Mouse (Mus musculus) left cerebral cortex, adult 11 months (tissue): ENCODE data around the gene Diexf.

Experiments
- DNase-seq: peaks from one replicate; pipeline ENCODE4 v3.0.0; 2022; ENCODE audit warnings: low spot score

Gene Diexf

DNA sequence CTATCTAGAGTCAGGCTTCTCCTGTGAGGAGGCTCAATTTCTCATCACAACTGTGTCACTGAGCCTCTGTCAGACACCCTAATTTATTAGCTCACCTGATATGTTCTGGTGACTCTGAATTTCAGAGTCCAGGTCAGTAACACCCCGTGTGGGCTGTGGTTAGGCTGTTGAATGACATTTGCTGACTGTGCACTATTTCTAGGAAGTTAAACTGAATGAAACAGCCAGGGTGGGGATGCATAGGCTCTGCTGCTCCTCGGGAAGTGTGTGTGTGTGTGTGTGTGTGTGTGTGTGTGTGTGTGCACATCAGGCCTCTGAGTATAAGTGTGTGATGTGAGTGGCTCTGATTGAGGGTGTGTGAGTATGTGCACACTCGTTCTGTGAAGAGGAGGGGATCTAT is 8.6 kb upstream of the Diexf start:
- DNase-seq, result no peak

DNA sequence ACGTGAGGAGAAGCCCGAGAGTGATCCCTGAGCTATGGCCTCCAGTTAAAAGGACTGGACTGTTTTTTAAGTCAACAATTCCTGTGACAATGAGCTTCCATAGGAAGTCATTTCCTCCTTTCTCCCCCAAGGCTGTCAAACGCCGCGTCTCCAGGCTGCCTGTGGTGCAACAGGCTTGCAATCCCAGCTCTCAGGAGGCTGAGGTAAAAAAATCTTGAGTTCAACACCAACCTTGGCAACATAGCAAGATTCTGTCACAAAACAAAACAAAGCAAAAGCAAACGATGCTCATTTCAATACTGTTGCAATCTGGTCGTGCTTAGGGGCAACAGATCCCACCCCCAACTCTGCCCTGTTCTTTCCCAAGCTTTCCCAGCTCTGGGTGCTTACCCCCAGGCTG is 8.0 kb upstream of the Diexf start:
- no peak for DNase-seq

DNA sequence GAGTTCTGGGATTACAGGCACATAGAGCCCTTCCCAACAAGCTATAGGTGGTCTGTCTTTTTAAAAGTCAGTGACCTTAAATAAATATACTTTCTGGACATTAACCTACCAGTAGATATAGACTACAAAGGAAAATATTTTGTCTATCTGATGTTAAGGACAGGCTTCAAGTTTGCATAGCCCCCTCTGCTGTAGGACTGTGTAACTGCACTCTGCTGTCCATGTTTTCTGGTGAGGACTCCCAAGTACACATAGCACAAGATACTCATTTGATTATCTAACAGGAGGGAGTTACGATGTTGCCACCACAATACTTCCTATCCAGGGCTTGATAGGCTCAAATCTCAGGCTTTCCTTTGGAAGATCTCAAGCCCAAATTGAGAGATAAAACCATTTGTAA is 3.7 kb upstream of the Diexf start:
- DNase-seq, result no peak

DNA sequence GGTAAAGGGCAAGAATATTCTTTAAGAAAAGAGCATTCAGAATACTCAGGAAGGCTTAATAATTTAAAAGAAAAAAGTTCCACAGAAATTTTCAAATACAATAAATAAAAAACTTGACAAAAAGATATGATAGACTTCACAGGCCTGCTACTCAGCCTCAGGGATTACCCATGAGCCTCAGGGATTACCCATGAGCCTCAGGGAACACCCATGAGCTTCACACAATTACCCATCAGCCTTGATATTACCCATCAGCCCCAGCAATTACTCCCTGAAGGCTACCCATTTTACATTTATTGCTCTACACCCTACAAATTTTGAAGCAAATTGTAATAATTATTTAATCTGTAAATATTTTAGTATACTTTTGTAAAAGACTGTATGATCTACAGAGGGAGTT is 2.3 kb upstream of the Diexf start:
- no peak for DNase-seq

DNA sequence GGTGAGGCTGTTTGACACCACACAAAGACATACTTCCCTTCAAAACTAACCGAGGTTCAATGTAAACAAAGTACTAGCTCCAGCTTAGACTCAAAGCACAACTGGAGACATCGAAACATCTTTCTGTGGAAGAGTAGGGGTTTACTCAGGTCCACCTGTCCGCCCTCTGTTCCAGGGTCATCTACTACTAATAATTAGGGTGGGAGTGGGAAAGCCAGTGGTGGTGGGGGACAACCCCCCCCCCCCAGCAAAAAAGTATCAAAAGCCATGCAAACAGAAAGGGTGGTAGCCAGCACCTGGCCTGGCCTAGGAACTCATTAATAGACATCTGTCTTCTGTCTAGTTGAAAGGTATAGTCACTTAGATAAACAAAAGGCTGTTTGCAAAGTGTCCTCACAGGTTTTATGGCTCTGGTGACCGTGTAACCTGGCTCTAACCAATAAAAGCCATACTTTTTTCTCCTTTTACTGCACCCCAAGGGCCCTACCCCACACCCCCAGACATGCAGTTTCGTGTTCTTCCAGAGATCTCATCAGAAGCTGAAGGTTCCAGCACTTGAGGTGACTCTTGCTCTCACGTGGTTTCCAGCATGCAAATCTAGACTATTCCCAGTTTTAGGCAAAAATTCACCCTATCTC is 1.4 kb upstream of the Diexf start:
- no peak for DNase-seq

DNA sequence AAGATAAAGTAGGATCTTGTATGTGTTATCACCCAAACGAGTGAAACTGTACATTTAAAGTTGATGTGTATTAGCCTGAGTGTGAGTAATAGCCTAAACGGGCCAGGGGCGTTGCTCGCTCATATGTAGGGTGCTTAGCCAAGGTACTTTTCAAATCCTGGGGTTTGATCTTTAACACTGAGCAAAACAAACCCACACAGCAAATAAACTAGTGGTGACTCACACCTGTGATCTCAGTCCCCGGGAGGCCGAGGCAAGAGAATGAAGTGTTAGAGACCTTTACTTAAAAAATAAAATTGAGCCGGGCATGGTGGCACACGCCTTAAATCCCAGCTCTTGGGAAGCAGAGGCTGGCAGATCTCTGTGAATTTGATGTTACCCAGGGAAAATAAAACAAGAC is 767 bp upstream of the Diexf start:
- DNase-seq, result no peak

DNA sequence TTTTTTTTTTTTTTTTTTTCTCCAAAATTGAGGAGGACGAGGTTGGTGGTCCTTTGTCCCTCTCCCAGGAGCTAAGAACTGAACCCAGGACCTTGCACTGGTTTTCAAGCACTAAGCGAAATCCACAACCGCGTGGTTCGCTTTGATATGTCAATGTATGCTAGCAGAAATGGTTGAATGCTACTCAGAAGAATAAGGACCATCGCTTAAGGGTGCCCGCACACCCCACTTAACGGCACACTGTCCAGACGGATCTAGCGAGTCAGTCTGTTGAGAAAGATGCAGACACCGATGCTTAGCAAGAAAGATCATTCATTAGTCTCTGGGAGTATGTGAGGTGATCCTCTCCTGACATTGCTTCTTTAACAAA is 369 bp upstream of the Diexf start:
- DNase-seq, result no peak

DNA sequence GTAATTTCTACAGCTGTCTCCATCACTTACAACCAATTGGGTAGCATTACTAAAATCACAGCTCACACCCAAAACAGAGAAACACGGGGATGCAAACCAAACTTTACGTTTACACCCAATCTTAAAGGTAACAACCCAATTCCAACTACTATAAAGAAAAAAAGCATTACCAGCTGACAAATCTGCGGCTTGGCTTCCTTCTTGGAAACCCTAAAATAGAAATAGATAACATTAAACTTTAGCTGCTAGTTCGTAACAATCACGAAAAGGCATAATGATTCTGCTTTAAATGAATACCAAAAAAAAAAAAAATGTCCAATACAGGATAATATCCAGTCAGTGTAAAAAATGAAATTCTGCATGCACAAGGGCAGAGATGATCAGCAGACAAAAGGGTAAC is 751 bp downstream of the Diexf start:
- DNase-seq, result no peak

DNA sequence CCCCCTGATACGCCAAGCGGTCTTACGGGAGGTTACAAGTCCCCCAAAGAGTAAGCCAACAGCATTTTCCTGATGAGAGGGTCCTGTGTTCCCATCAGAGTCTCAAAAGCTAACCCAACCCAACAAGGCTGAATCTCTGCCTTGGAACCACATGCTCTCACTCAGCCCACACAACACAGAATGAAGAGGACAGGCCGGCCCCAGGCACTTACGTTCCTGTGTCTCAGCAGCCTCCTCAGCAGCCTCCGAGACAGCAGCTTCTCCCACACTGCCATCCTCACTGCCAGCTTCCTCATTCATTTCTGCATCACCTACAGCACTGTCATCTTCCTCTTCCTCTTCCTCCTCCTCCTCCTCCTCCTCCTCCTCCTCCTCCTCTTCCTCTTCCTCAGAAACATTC is 2.0 kb downstream of the Diexf start:
- no peak for DNase-seq

DNA sequence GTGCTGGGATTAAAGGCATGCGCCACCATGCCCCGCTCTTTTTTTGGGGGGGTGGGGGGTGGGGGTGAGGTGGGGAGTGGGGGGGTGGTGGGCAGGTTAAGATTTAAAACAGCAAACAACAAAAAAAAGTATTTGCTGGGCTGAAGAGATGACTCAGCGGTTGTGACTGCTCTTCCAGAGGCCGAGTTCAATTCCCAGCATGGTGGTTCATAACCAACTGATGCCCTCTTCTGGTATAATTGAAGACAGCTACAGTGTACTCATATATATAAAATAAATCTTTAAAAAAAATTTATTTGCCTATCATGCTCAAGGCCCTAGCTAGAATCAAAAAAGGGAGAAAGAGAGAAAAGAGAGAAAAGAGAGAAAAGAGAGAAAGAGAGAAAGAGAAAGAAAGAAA is 4.2 kb downstream of the Diexf start:
- no peak for DNase-seq

DNA sequence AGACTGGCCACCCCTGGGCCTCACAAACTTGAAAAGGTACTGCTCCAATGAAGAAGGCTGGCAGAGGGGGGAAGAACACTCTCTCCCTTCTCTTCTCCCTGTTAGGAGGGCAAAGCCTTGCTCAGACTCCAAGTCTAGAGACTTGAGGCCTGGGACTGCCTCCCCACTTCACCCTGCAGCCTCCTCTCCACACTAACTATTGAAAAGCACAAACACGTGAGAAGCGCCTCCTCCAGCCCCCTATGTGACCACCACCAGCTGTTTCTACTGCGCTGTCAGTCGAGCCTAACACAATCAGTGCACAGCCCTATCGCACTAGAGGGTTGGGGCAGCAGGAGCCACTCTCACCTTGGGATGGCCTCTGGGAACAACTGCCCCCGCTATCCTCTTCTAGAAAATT is 6.8 kb downstream of the Diexf start:
- DNase-seq, result no peak

DNA sequence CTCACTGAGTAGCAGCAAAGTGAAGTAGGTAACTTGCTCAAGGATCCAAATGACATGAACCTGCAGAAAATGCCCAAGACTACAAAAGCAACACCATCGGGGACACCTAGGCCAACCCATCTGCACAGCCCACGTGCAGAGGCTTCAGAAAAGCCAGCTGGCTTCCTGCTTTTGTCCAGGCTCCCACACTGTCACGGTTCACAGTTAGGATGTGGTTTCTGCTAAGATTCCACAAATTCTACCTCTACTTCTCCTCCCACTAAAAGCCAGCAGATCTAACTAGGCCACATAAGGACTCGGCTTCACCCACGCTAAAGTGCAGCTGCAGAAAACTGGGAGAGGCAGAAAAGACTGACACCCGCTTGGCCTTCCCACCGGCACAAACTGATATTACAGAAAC is 7.3 kb downstream of the Diexf start:
- peak; percentile 61 for DNase-seq

DNA sequence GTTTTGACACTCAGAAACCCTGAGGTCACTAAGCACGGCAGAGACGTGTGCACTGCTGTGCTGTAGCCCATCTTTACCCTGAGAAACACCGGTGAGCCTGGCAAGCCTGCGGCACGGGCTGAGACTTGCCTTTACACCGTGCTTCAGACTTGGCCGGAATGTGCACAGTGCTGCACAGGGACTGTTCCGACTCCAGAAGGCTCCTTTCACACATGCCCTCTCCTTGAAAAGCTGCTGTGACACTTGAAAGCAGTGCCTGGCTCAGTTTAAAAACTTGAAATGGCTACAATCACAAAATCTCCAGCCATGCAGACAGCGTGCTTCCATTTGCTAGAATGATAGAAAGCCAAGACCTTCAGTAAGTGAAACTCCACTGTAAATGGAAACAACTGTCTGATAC is 18.0 kb downstream of the Diexf start:
- DNase-seq, result no peak

DNA sequence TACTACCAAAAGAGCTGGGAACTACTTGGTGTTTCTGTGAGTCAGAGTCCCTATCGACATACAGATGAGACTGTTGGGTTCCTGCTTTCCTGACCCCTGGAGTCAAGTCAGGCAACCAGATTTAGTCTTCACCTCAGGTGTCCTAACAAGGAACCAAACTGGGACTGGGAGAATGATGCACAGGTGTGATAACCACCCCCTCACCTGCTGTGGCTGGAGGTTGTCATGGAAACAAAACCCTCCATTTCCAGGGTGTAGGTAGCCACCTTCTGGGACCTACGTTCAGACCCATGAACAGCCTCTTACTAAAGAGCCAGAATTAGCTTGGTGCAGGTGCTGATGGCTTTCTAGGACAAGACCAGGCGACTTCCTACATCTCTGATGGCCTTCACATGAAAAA is 27.1 kb downstream of the Diexf start:
- DNase-seq, result no peak

DNA sequence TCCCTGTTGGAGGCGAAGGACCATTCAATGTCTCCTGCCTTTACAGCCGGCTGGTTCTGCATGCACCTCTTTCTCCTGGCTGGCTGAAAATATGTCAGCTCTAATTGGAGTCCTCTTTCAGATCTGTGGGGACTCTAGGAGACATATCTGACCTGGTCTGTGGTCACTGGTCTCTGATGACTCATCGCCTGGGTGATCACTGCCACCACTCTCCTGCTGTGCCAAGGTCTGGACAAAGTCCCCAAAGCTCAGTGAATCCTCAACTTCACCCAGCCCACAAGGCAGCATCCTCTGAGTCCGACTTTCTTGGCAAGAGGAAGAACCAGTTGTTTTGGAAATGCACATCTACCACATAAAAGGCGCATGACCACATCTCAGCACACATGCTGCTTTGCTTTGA is 27.5 kb downstream of the Diexf start:
- no peak for DNase-seq

DNA sequence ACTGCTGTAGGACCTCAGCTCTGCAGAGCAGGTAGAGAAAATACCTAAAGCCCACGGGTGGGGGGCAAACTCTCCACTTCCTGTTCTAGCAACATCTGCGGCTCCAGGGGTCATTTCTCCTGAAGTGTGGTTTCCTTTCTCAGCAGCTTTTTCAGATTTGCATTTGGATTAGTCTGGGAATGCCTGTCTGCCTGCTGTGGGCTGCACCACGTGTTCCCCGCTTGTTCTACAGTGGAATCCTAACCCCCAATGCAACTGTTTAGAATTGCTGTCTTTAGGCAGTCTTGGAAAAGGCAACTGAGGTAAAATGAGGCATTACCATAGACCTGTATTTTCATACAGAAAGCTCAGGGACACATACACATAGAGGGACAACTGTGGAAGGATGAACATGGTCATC is 28.0 kb downstream of the Diexf start:
- no peak for DNase-seq

DNA sequence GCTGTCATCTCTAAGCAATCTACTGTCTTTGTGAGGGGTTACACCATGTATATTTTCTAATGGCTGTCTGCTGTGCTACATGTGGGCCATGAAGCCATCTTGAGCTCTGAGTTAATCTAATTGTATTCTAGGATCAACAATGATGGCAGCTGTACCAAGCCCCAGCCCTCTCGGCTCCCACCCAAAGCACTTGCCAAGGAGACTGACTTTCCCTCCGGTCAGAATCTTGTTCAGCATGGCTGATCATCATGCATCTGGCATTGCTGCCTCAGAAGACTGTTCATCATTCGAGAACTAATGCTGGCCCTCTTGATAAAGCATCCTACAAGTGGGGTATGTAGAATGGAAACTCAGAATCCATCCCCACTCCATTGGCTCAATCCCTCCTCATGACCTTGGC is 31.1 kb downstream of the Diexf start:
- no peak for DNase-seq

DNA sequence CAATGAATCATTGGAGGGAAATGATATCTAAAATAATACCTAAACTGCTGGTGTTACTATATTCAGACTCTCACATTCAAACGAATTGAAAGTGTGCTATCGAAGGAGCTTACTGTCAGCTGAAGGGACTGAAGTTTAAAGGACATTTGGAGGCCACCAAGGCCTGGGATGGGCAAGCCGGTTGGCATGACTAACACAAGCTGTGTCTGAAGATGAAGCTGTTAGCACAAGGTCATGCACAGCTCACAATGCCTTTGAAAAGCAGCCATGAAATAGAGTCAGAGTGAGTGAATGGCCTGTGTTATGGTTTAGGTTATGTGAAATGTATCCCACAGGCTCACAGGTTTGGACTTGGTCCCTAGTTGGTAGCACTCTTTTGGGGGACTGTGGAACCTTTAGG is 36.5 kb downstream of the Diexf start:
- no peak for DNase-seq

DNA sequence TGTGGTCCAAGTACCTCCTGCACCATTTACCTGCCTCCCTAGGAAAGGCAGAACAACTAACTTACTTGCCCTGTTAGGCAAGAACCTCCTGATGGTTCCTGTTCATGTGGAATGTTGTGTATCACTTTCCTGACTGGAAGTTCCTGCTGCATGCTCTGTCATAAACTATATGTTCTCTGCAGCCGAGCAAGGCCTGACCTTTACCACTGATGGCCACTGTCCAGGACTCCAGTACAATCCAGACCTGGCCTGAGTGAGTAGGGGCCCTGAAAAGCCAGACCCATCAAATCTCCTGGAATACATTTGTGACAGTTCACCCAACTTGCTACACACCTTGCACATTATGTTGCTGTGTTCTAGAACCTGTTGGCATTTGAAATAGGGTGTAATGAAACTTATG is 37.3 kb downstream of the Diexf start:
- DNase-seq, result no peak

DNA sequence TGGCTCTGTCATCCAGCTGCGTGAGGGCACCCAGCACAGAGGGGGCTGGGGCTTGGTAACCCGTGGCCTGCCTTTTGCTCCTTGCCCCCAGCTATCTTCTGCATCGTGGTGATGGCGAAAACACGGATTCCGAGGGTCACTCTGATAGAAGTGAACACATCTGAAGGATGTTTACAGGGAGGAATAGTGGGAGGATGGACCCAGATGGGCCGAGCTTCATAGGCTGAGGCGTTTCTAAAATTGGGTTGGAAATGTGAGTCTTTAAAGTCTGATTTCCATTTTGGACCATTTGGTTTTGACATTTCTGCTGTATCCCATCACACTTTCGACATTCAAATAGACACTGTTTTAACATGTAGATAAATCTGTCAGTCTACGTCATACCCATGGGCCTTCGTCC is 39.2 kb downstream of the Diexf start:
- DNase-seq, result no peak

DNA sequence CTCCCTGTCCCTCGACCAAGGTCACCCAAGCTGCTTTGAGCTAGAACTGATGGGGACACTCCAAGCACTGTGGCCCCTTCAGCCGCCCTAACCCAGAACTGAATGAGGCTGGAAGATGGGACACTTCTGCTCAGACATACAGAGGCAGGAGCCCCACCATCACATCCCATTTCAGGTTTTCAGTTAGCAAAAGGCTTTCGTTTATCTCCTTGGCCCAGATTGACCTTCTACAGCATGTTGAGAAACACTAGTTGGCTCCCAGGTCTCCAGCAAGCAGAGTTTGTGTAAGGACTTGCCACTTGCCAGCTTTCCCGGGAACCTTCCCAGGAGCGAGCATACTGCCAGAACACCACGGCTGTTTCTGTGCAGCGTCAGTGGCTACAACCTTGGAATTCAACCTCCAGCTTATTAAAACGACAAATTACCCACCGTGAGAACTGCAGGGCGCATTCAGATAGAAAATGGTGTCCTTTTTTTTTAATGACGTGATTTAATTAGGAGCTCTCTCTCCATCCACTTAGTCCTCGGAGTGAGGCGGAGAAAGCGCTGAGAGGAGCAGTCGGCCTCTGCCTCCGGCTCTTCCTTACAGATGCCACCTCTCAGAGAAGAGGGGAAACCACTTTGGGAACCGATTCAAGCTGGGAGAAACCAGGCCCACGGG is 39.7 kb downstream of the Diexf start:
- no peak for DNase-seq

DNA sequence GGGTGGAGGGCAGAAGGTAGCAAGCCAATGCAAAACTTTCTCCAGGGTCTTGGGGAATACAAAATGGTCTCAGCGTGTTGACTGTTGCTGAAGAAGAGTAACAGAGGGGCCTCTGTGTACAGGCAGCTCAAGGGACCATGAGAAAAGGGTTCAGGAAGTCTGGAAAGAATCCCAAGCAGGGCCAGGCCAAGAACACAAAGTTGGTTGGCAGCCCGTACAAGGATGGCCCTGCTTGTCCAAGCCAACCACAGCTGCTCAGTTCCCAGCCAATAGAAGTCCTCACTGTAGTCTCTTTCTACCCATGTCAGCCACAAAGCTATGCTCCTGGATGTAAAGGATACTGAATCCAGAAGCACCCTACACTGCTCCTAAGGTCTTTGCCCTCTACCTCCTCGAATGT is 40.4 kb downstream of the Diexf start:
- DNase-seq, result no peak

DNA sequence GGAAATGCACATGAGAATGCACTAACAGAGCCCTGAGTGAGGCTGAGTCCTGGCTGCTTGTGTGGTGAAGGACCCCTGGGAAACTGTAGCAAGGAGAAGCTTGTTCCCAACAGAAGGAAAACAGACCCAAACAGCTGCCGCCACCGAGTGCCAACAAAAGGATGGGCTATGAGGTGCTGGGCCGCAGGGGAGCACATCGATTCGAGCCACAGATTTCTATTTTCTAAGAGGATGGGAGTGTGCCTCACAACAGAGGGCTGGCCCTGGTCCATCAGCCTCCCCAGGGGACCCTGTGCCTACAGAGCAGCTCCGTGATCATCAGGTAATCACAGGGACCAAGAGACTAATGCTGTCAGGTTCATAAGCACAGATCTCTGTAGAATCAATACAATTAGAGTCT is 40.9 kb downstream of the Diexf start:
- DNase-seq, result no peak

DNA sequence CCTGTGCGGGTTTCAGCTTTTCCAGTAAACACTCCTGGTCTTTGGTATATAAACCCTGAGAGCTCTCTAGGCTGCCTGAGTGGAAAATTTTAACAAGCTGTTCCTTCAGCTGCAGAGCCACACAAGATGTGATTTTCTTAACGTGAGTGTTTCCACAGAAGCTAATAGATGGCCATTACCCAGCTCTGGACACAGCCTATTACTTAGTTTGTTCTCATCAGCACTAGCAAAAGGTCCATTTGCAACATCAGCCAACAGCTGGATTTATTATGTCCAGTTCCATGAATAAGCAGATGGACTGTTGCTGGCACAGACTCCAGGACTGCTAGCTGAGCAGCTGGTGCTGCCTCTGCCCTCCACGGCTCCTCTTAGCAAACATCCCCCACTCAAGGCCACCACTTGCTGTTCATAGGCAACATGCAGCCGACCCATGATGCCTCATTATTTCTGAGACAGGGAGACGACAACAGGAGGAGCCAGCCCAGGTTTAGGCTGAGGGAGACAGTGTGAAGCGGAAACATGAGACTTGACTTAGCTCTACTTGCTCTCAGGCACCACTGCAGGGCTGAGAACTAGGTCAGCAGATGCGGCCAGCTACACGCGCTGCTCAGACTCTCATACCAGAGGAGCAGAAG is 43.1 kb downstream of the Diexf start:
- DNase-seq, result no peak
